Mouse (Mus musculus): ENCODE measurements at regions not wholly inside any gene's neighbourhood (a gene's known extent, or its start where the extent isn't known, plus 50 kb on each side); places are given as distances from the start of the nearest gene placed in this dataset.

DNA sequence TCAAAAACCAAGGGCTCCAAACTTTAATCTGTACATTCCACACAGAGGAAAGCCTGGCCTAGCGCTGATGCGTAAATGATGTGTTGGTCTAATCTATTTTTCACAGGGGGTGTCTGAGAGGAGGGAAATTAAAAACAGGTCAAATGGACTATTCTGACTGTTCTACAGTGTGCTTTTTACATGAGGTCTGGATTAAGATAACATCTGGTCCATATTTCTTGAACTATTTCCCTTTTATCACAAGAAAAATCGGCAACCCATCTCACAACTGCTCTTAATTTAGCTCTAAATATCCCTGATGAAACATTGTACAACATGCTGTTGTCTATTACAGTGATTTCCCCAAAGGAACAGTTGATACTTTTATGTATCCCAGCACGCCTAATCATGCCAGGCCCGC, 149.4 kb upstream of the Cdkn3 start:
- WGBS: 36% methylated on average over 5 of the region's 5 CpGs
- Histone ChIP-seq H3K9ac (no peak overlapping the region), H3K4me3 (no peak overlapping the region), H3K27me3 (peaks cover 8% of the 10 kb centered on the region; the same call in 1 of the 2 replicates), H3K9me3 (no peaks in the 10 kb centered on the region), H3K36me3 (no peaks in the 10 kb centered on the region), H3K4me1 (peaks cover 26% of the 10 kb centered on the region), H3K4me2 (replicated peaks) (no peak overlapping the region), H3K27ac (no peak overlapping the region)
- no peak for ATAC-seq (ENCODE audit: insufficient number of reproducible peaks, insufficient read depth, low FRiP score, low TSS enrichment)

DNA sequence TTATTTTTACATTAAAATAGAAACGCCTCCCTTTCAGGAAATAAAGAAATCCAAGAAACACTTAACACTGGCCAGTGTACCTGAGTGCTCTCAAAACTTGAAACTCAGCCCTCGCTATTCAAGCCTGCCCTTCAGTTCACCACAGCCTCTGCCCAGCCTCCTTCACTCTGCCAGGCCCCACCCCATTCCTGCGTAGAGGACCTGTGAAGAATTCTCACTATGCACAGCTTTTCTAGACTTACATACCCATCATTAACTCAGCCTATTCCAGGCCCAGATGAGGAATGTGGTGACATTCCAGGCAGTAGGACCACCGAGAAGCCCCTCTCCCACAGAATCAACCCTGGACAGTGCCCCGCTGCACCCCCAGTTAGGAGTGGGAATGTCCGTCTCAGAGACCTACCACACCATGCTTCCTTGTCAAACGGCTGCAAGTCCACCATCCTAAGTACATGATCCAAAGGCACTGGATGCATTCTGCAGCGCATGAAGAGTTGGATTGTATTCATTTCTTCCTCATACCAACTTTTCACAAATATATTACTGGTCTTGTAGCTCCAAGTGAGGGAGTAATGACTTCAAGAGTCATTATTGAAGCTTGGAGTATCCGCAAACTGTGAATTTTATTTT, 150.0 kb upstream of the Cdkn3 start:
- Histone ChIP-seq H3K36me3 (no peaks in the 10 kb centered on the region), H3K9ac (no peak overlapping the region), H3K27me3 (peaks cover 8% of the 10 kb centered on the region; the same call in 1 of the 2 replicates), H3K27ac (no peak overlapping the region), H3K9me3 (no peaks in the 10 kb centered on the region), H3K4me2 (replicated peaks) (no peak overlapping the region), H3K4me1 (peaks cover 28% of the 10 kb centered on the region), H3K4me3 (no peak overlapping the region)
- no peak for ATAC-seq (ENCODE audit: insufficient number of reproducible peaks, insufficient read depth, low FRiP score, low TSS enrichment)
- 59% methylated on average over 9 of the region's 9 CpGs for WGBS

DNA sequence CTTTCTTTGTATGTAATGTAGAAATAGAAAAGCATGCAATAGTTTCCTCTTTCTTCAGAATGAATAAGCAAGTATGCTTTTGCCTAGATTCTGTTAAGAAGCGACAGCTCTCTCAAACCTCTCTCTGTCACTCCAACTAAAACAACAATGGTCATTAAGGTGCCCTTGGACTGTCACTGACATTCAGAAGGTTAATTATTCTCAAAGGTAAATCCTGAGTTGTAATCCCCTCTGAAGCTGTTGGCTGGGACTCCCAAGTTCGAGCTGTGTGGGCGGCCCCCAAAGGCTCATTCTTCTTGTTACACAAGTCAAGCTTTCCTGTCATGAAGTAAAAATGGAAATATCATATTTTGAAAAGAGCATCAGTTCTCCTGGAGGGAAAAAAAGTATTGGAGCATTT, 153.6 kb upstream of the Cdkn3 start:
- no peak overlapping the region for H3K27ac ChIP-seq
- 55% methylated on average over 3 of the region's 3 CpGs for WGBS
- no peaks in the 10 kb centered on the region for H3K9me3 ChIP-seq
- ATAC-seq (ENCODE audit: insufficient number of reproducible peaks, insufficient read depth, low FRiP score, low TSS enrichment): no peak
- H3K9ac ChIP-seq: no peak overlapping the region
- no peaks in the 10 kb centered on the region for H3K36me3 ChIP-seq
- peaks cover 39% of the 10 kb centered on the region for H3K4me1 ChIP-seq
- H3K4me3 ChIP-seq: no peak overlapping the region
- H3K4me2 ChIP-seq (replicated peaks): no peak overlapping the region
- peaks cover 11% of the 10 kb centered on the region; the same call in 1 of the 2 replicates for H3K27me3 ChIP-seq

DNA sequence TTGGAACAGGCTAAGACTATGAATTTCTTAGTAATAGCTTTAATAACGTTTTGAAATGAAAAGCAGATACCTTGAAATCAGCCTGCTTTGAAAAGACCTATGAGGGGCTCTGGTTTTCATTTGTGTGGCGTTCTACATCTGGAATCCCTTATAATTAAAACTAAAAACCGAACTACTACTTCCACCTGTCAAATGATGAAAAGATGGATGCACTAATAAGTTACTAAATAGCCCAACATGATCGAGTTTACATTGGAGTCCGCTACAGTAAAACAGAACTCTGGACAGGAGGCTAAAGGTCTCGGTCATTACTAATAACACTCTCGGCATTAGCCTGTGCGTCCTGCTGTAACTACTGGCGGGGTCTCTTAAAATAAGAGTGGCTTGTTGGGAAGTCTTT, 154.3 kb upstream of the Cdkn3 start:
- no peak for ATAC-seq (ENCODE audit: insufficient number of reproducible peaks, insufficient read depth, low FRiP score, low TSS enrichment)

DNA sequence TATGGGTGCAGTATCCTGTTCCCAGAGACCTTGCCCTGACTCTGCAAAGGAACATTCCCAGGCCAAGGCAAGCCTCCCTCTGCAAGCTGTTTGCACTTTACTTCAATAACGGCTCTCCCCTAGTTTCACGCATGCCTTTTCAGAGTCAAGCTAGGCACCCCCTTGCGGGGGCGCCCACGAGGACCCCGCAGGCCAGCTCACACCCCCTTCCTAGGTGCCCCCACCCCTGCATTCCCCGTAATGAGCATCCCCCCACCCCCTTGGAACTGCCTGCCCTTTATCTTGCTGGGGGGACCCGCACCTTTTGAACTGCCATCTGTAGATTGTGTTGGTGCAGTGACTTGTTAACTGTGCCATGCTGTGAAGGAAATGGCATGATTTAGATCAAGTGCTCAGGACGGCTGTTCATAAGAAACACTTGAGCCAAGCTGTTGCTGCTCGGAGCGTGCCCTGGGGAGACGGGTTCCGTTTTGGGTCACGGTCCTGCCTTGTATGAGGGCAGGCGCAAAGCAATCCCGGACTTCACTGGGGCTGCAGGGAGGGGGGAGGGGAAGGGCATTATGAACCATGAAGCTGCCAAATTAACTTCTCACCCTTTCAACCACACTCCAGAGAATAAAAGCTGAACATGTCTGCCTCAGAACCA, 155.3 kb upstream of the Cdkn3 start:
- 0 out of 2 replicates have a peak, but pooled peaks have one; percentile 52 for ATAC-seq (ENCODE audit: insufficient number of reproducible peaks, insufficient read depth, low FRiP score, low TSS enrichment)
- Histone ChIP-seq H3K27ac (peak overlapping the region; percentile 30; the same call in 1 of the 2 replicates), H3K36me3 (no peaks in the 10 kb centered on the region), H3K4me3 (no peak overlapping the region), H3K27me3 (peaks cover 13% of the 10 kb centered on the region; the same call in 1 of the 2 replicates), H3K9me3 (no peaks in the 10 kb centered on the region), H3K9ac (no peak overlapping the region), H3K4me1 (peaks cover 30% of the 10 kb centered on the region), H3K4me2 (replicated peaks) (peak overlapping the region; percentile 40)
- 6% methylated on average over 16 of the region's 16 CpGs for WGBS

More for the DNA sequence above, 154.3 kb upstream of the Cdkn3 start:
- 17% methylated on average over 9 of the region's 9 CpGs for WGBS
- Histone ChIP-seq H3K4me3 (no peak overlapping the region), H3K27ac (no peak overlapping the region), H3K9me3 (no peaks in the 10 kb centered on the region), H3K36me3 (no peaks in the 10 kb centered on the region), H3K4me1 (peaks cover 36% of the 10 kb centered on the region), H3K4me2 (replicated peaks) (no peak overlapping the region), H3K27me3 (peaks cover 13% of the 10 kb centered on the region; the same call in 1 of the 2 replicates), H3K9ac (no peak overlapping the region)

DNA sequence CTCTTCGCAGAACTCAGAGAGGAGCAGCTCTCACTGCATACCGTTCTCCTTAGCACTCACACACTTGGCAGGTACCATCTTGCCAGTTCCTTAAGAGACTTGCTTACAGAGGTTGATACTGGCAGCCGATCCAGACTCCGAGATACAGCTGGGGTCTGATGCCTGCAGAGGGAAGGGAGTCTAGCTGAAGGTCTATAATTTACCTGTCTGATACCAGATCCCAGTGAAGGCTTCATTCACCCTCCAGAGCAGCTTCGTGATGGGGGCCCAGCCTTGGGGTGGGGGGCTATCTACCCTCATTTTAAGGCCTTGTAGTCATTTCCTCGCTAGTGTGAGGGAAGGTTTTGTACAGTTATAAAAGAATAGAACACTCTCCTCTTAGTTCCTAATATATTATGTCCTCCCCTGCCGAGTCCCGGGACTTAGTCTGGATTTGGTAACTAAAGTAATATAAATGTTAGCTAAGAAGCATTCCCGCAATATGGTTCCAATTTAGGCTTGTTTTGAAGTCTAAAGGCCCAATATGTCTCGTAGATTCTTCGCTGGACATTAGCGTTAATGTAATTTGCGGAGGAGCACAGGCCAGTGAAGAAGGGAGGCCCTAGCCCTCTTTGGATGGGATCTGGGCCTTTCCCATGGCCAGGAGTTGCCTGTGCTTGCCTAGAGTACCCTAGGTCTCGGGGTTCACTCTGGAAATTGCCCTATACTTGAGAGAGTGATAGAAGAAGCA, 156.0 kb upstream of the Cdkn3 start:
- Histone ChIP-seq H3K27me3 (peaks cover 13% of the 10 kb centered on the region; the same call in 1 of the 2 replicates), H3K27ac (peak overlapping the region; percentile 30; the same call in 1 of the 2 replicates), H3K4me2 (replicated peaks) (peak overlapping the region; percentile 40), H3K4me3 (no peak overlapping the region), H3K9me3 (no peaks in the 10 kb centered on the region), H3K36me3 (no peaks in the 10 kb centered on the region), H3K9ac (no peak overlapping the region), H3K4me1 (peaks cover 26% of the 10 kb centered on the region)
- no peak for ATAC-seq (ENCODE audit: insufficient number of reproducible peaks, insufficient read depth, low FRiP score, low TSS enrichment)
- 32% methylated on average over 14 of the region's 14 CpGs for WGBS

DNA sequence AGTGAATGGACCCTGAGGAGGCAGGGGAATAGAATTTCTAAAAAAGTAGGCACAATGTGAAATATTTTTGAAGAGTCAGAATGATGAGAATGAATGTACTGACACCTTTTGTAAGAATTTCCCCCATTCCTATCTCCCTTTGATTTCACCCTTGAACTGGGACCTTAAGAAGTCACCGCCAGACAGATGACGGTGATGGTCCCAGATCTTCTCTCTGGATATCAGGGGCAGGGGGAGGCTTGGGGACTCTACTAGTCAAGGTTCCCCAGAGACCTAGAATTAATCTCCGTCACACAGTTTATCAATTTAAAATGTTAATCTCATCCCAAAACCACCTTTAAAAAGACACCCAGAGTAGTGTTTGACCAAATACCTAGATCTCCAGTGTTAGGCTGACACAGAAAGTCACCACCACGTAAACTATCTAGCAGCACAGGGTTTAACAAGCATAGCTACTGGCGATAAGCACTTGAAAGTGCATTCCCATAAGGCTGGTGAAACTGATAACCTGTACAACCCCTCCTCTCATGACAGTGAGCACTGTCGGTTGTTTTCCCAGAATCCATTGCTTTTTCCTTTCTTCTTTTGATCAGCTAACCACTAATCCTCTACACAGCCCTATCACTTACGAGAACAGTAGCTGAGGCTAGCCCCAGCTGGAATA, 163.5 kb upstream of the Cdkn3 start:
- 86% methylated on average over 7 of the region's 7 CpGs for WGBS
- Histone ChIP-seq H3K36me3 (no peaks in the 10 kb centered on the region), H3K4me1 (peaks cover 10% of the 10 kb centered on the region; the same call in 1 of the 2 replicates), H3K9me3 (no peaks in the 10 kb centered on the region), H3K27me3 (peaks cover 10% of the 10 kb centered on the region; the same call in 1 of the 2 replicates), H3K27ac (no peak overlapping the region), H3K4me2 (replicated peaks) (no peak overlapping the region), H3K9ac (no peak overlapping the region), H3K4me3 (no peak overlapping the region)
- ATAC-seq (ENCODE audit: insufficient number of reproducible peaks, insufficient read depth, low FRiP score, low TSS enrichment): no peak

DNA sequence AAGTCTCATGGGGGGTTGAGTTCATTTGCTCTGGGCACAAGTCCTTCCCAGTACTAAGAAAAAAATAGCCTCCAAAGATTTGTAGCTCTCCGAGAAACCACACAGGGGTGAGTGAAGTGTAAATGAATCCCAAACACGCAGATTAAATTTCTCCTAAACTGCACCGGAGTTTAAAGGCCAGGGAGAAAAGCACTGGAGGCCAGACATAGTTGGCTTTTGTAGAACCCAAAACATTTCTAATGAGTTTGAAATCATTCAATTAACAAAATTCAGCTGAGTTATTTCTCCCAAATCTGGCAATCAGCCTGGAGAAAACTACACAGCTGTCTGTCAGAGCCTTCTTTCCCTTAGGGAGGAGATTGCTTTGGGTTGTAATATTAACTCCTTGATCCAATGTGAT, 166.2 kb upstream of the Cdkn3 start:
- Histone ChIP-seq H3K27ac (no peak overlapping the region), H3K27me3 (peaks cover 6% of the 10 kb centered on the region; the same call in 1 of the 2 replicates), H3K4me3 (no peak overlapping the region), H3K9me3 (no peaks in the 10 kb centered on the region), H3K4me2 (replicated peaks) (no peak overlapping the region), H3K36me3 (no peaks in the 10 kb centered on the region), H3K4me1 (peaks cover 11% of the 10 kb centered on the region; the same call in 1 of the 2 replicates), H3K9ac (no peak overlapping the region)
- WGBS: 20% methylated on average over 3 of the region's 3 CpGs
- no peak for ATAC-seq (ENCODE audit: insufficient number of reproducible peaks, insufficient read depth, low FRiP score, low TSS enrichment)

DNA sequence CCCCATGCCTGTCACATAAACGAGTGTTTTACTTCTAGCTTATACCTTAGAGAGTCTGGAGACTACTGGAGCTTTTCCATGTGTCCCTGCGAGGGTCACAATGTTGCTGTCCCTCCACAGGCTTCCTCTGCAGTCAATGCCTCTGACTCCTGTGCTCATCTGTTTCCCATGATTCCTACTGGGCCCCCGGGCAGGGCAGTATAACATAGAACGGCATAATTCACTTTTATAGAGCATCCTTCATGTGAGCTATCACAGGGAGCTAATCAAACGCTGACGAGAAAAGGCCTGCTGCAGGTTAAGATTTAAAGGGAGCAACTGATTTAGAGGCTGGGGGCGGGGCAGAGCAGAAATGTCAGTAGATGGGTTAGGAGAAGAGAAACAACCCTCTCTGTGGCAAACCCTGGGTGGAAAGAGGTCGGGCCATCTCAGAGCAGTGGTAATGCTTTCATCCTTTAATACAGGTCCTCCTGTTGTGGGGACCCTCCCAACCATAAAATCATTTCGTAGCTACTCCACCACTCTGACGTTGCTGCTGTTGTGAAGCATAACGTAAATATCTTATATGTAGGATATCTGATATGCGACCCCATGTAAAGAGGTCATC, 168.5 kb upstream of the Cdkn3 start:
- ATAC-seq (ENCODE audit: insufficient number of reproducible peaks, insufficient read depth, low FRiP score, low TSS enrichment): no peak
- no peak overlapping the region for H3K4me3 ChIP-seq
- H3K9me3 ChIP-seq: no peaks in the 10 kb centered on the region
- peaks cover 11% of the 10 kb centered on the region; the same call in 1 of the 2 replicates for H3K4me1 ChIP-seq
- no peak overlapping the region for H3K27ac ChIP-seq
- H3K4me2 ChIP-seq (replicated peaks): no peak overlapping the region
- no peak overlapping the region for H3K9ac ChIP-seq
- WGBS: 61% methylated on average over 12 of the region's 12 CpGs
- peaks cover 3% of the 10 kb centered on the region; the same call in 1 of the 2 replicates for H3K27me3 ChIP-seq
- H3K36me3 ChIP-seq: no peaks in the 10 kb centered on the region

DNA sequence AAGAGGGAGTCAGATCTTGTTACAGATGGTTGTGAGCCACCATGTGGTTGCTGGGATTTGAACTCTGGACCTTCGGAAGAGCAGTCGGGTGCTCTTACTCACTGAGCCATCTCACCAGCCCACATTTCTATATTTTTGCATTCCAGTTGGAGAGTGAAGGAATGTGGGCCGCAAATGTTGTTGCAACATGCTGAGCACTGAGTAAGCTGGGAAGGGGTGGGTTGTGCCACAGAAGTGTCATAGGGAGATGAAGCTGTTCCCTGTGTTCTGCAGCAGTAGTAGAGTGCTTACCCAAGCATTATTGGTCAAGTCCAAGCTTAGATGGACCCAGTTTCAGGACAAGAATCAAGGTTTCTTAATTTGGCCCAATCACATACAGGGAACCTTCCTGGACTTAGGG, 169.1 kb upstream of the Cdkn3 start:
- no peak for ATAC-seq (ENCODE audit: insufficient number of reproducible peaks, insufficient read depth, low FRiP score, low TSS enrichment)
- Histone ChIP-seq H3K27me3 (peaks cover 3% of the 10 kb centered on the region), H3K4me1 (peaks cover 12% of the 10 kb centered on the region; the same call in 1 of the 2 replicates), H3K36me3 (no peaks in the 10 kb centered on the region), H3K27ac (no peak overlapping the region), H3K9ac (no peak overlapping the region), H3K9me3 (no peaks in the 10 kb centered on the region), H3K4me3 (no peak overlapping the region), H3K4me2 (replicated peaks) (no peak overlapping the region)
- 96% methylated on average over 3 of the region's 3 CpGs for WGBS

DNA sequence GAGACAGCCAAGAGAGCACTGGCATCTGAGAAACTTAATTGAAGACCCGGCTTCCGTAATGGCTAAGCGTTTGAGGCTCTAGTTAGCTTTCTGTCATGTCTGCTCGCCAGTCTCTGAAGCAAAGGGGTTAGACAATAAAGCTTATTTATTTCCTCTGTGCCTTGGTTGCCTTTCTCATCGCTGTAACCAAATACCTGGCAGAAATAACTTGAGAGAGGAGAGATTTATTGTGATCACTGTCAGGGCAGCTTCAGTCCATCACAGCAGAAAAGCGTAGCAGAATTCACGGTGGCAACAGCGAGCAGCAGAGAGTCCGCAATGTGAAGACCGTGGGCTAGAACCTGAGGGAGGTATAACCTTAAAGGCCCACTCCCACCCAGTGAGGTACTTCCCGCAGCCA, 174.2 kb upstream of the Cdkn3 start:
- no peaks in the 10 kb centered on the region for H3K36me3 ChIP-seq
- H3K4me2 ChIP-seq (replicated peaks): no peak overlapping the region
- 0 out of 2 replicates have a peak, but pooled peaks cover 9% of the 10 kb centered on the region for H3K4me1 ChIP-seq
- WGBS: 77% methylated on average over 11 of the region's 11 CpGs
- H3K9ac ChIP-seq: no peak overlapping the region
- no peaks in the 10 kb centered on the region for H3K9me3 ChIP-seq
- no peaks in the 10 kb centered on the region; the same call in 1 of the 2 replicates for H3K27me3 ChIP-seq
- no peak overlapping the region for H3K27ac ChIP-seq
- no peak for ATAC-seq (ENCODE audit: insufficient number of reproducible peaks, insufficient read depth, low FRiP score, low TSS enrichment)
- no peak overlapping the region for H3K4me3 ChIP-seq
